Mouse (Mus musculus) embryonic fibroblast, embryonic 13.5 days (primary cell): ENCODE results near the gene Eomes. TPM values are rescaled to one million over a fixed set of nuclear protein-coding genes. Genes with fewer than 3 reads are reported as not detected.
A peak's percentile ranks its signal among the peaks of the same experiment; 100 is the strongest.

Experiments used
- H3K27ac ChIP-seq: 2 replicates; pipeline ENCODE4 v1.5.1; 2012; ENCODE audit warnings: low read length, control low read depth, inconsistent platforms; ENCODE audit not compliant: insufficient read depth
- H3K4me1 ChIP-seq: 2 replicates; pipeline ENCODE4 v1.6.1; 2011; ENCODE audit warnings: low read length; ENCODE audit not compliant: control insufficient read depth, insufficient read depth
- H3K4me3 ChIP-seq: 2 replicates; pipeline ENCODE4 v1.5.1; 2011; ENCODE audit warnings: mild to moderate bottlenecking, control low read depth, low read length; ENCODE audit not compliant: insufficient read depth
- CTCF ChIP-seq: IDR thresholded peaks from 2 replicates; pipeline ENCODE4 v1.5.1; 2011; ENCODE audit warnings: mild to moderate bottlenecking, control low read depth, low read length, moderate library complexity, borderline replicate concordance; ENCODE audit not compliant: insufficient read depth
- POLR2A ChIP-seq: IDR thresholded peaks from 2 replicates; pipeline ENCODE4 v1.6.1; 2011; ENCODE audit warnings: low read depth, mild to moderate bottlenecking, control low read depth, low read length, moderate library complexity
- polyA plus RNA-seq: library from polyadenylated mRNA; stranded (reverse); fragments of >200 nt; gene quantifications from 2 replicates; pipeline ENCODE4 v1.2.4, GENCODE M21; 2011; ENCODE audit warnings: low read depth; ENCODE audit not compliant: missing spikeins, insufficient read length

Eomes gene
- polyA plus RNA-seq, 1 experiment: not detected

- Histone ChIP-seq H3K27ac (no peak overlapping the region), H3K4me3 (no peak overlapping the region), H3K4me1 (no peaks in the 10 kb centered on the region; the same call in 1 of the 2 replicates)
- no peak for TF ChIP-seq CTCF
- no peak for TF ChIP-seq POLR2A
Measured at GRCm38 (mm10) chr9:118476211-118476765, 1.7 kb upstream of the Eomes start.

- peak overlapping the region; percentile 35 for H3K4me3 ChIP-seq
- no peak overlapping the region for H3K27ac ChIP-seq
- TF ChIP-seq CTCF (no peak), POLR2A (no peak)
- no peaks in the 10 kb centered on the region; the same call in 1 of the 2 replicates for H3K4me1 ChIP-seq
Measured at GRCm38 (mm10) chr9:118476766-118477271, 1.2 kb upstream of the Eomes start.

- H3K27ac ChIP-seq: no peak overlapping the region
- no peaks in the 10 kb centered on the region; the same call in 1 of the 2 replicates for H3K4me1 ChIP-seq
- TF ChIP-seq POLR2A (no peak), CTCF (no peak)
- H3K4me3 ChIP-seq: peak overlapping the region; percentile 35
Measured at GRCm38 (mm10) chr9:118477281-118477931, 606 bp upstream of the Eomes start.

- H3K4me3 ChIP-seq: peak overlapping the region; percentile 25
- H3K27ac ChIP-seq: no peak overlapping the region
- no peaks in the 10 kb centered on the region; the same call in 1 of the 2 replicates for H3K4me1 ChIP-seq
- TF ChIP-seq CTCF (no peak), POLR2A (no peak)
Measured at GRCm38 (mm10) chr9:118478458-118478838, 436 bp downstream of the Eomes start.

GRCm38 (mm10) chr9:118478839-118479507 lies 961 bp downstream of the Eomes start:
- Histone ChIP-seq H3K4me3 (peak overlapping the region; percentile 25; the same call in 1 of the 2 replicates), H3K27ac (no peak overlapping the region), H3K4me1 (no peaks in the 10 kb centered on the region; the same call in 1 of the 2 replicates)
- TF ChIP-seq CTCF: no peak

- Histone ChIP-seq H3K27ac (no peak overlapping the region), H3K4me3 (peak overlapping the region; percentile 25; the same call in 1 of the 2 replicates), H3K4me1 (no peaks in the 10 kb centered on the region; the same call in 1 of the 2 replicates)
- TF ChIP-seq CTCF (no peak), POLR2A (no peak)
Measured at GRCm38 (mm10) chr9:118479508-118480291, 1.7 kb downstream of the Eomes start.

GRCm38 (mm10) chr9:118480292-118480690 lies 2.3 kb downstream of the Eomes start:
- Histone ChIP-seq H3K27ac (no peak overlapping the region), H3K4me1 (no peaks in the 10 kb centered on the region; the same call in 1 of the 2 replicates), H3K4me3 (no peak overlapping the region)
- TF ChIP-seq POLR2A (no peak), CTCF (no peak)

GRCm38 (mm10) chr9:118482210-118482609 lies 4.2 kb downstream of the Eomes start:
- TF ChIP-seq POLR2A (no peak), CTCF (no peak)
- H3K27ac ChIP-seq: no peak overlapping the region
- H3K4me1 ChIP-seq: no peaks in the 10 kb centered on the region; the same call in 1 of the 2 replicates
- H3K4me3 ChIP-seq: no peak overlapping the region

GRCm38 (mm10) chr9:118486361-118487095 lies 8.5 kb downstream of the Eomes start:
- no peak overlapping the region for H3K4me3 ChIP-seq
- H3K27ac ChIP-seq: no peak overlapping the region
- TF ChIP-seq CTCF (no peak), POLR2A (no peak)
- no peaks in the 10 kb centered on the region for H3K4me1 ChIP-seq
